Mouse (Mus musculus): Measurements from ENCODE around the gene Tcap. TPM values are rescaled to one million over a fixed set of nuclear protein-coding genes. Genes with fewer than 3 reads are reported as not detected.

Gene Tcap
- polyA plus RNA-seq, 1 experiment from 2014 or later: 0.25 TPM

GRCm38 (mm10) chr11:98418939-98419547 lies 35.4 kb downstream of the Tcap start:
- Histone ChIP-seq H3K36me3 (peaks cover 24% of the 10 kb centered on the region), H3K4me2 (replicated peaks) (no peak overlapping the region), H3K27ac (no peak overlapping the region), H3K9me3 (no peaks in the 10 kb centered on the region), H3K9ac (no peak overlapping the region), H3K27me3 (replicated peaks) (no peaks in the 10 kb centered on the region), H3K4me3 (replicated peaks) (no peak overlapping the region), H3K4me1 (replicated peaks) (peaks cover 34% of the 10 kb centered on the region)
- no peak for ATAC-seq
- 79% methylated on average over 10 of the region's 10 CpGs for WGBS

- 69% methylated on average over 7 of the region's 7 CpGs for WGBS
- Histone ChIP-seq H3K36me3 (peaks cover 34% of the 10 kb centered on the region), H3K9me3 (no peaks in the 10 kb centered on the region), H3K4me1 (replicated peaks) (peaks cover 8% of the 10 kb centered on the region), H3K4me3 (replicated peaks) (no peak overlapping the region), H3K27ac (peak overlapping the region; percentile 46), H3K4me2 (replicated peaks) (no peak overlapping the region), H3K27me3 (replicated peaks) (no peaks in the 10 kb centered on the region), H3K9ac (no peak overlapping the region)
- peak; percentile 58 for ATAC-seq
These were observed 43.0 kb downstream of the Tcap start for GRCm38 (mm10) chr11:98426592-98426991.

- H3K27me3 ChIP-seq (replicated peaks): no peaks in the 10 kb centered on the region
- peaks cover 8% of the 10 kb centered on the region for H3K4me1 ChIP-seq (replicated peaks)
- 70% methylated on average over 5 of the region's 5 CpGs for WGBS
- ATAC-seq: peak; percentile 73
- H3K36me3 ChIP-seq: peaks cover 35% of the 10 kb centered on the region
- peak overlapping the region; percentile 32; the same call in 1 of the 2 replicates for H3K27ac ChIP-seq
- H3K9ac ChIP-seq: no peak overlapping the region
- no peak overlapping the region for H3K4me3 ChIP-seq (replicated peaks)
- no peaks in the 10 kb centered on the region for H3K9me3 ChIP-seq
- H3K4me2 ChIP-seq (replicated peaks): peak overlapping the region; percentile 19; the same call in 1 of the 2 replicates
These were observed 44.8 kb downstream of the Tcap start for GRCm38 (mm10) chr11:98428436-98428835.

GRCm38 (mm10) chr11:98431743-98432502 lies 48.3 kb downstream of the Tcap start:
- 85% methylated on average over 9 of the region's 9 CpGs for WGBS
- no peak overlapping the region for H3K4me2 ChIP-seq (replicated peaks)
- no peak overlapping the region for H3K27ac ChIP-seq
- H3K9me3 ChIP-seq: no peaks in the 10 kb centered on the region
- H3K4me3 ChIP-seq (replicated peaks): no peak overlapping the region
- H3K9ac ChIP-seq: no peak overlapping the region
- no peak for ATAC-seq
- H3K27me3 ChIP-seq (replicated peaks): no peaks in the 10 kb centered on the region
- H3K4me1 ChIP-seq (replicated peaks): peaks cover 8% of the 10 kb centered on the region
- H3K36me3 ChIP-seq: peaks cover 31% of the 10 kb centered on the region

Other genes starting within 250 kb of the Tcap start
- 10.4 and 14.9 TPM in 2 replicates for gene Fbxl20, start 233.4 kb upstream of the Tcap start, polyA plus RNA-seq (2015; fragmentation: Nextera tagmentation; extraction: Ambion mirVana)
- gene Med1, start 190.5 kb upstream of the Tcap start, polyA plus RNA-seq (2015; fragmentation: Nextera tagmentation; extraction: Ambion mirVana): 53.6 and 63.0 TPM in 2 replicates
- 8.5 and 9.4 TPM in 2 replicates for gene Cdk12, start 180.8 kb upstream of the Tcap start, polyA plus RNA-seq (2015; fragmentation: Nextera tagmentation; extraction: Ambion mirVana)
- gene Neurod2, start 54.2 kb upstream of the Tcap start, polyA plus RNA-seq (2015; fragmentation: Nextera tagmentation; extraction: Ambion mirVana): 0.09 TPM in 2 replicates
- gene Ppp1r1b, start 35.4 kb upstream of the Tcap start, polyA plus RNA-seq (2015; fragmentation: Nextera tagmentation; extraction: Ambion mirVana): 52.2 and 68.9 TPM in 2 replicates
- 39.4 and 39.7 TPM in 2 replicates for gene Stard3, start 25.4 kb upstream of the Tcap start, polyA plus RNA-seq (2015; fragmentation: Nextera tagmentation; extraction: Ambion mirVana)
- 0.19 TPM in 1 of 2 replicates, not detected in the other for gene Pnmt, start 2.6 kb downstream of the Tcap start, polyA plus RNA-seq (2015; fragmentation: Nextera tagmentation; extraction: Ambion mirVana)
- gene Pgap3, start 16.7 kb downstream of the Tcap start, polyA plus RNA-seq (2015; fragmentation: Nextera tagmentation; extraction: Ambion mirVana): 15.5 and 16.7 TPM in 2 replicates
- gene Erbb2, start 28.7 kb downstream of the Tcap start, polyA plus RNA-seq (2015; fragmentation: Nextera tagmentation; extraction: Ambion mirVana): 31.9 and 35.1 TPM in 2 replicates
- 202 and 212 TPM in 2 replicates for gene Mien1, start 55.2 kb downstream of the Tcap start, polyA plus RNA-seq (2015; fragmentation: Nextera tagmentation; extraction: Ambion mirVana)
- gene Grb7, start 62.6 kb downstream of the Tcap start, polyA plus RNA-seq (2015; fragmentation: Nextera tagmentation; extraction: Ambion mirVana): 71.0 and 73.7 TPM in 2 replicates
- 0.21 and 0.24 TPM in 2 replicates for gene Ikzf3, start 162.2 kb downstream of the Tcap start, polyA plus RNA-seq (2015; fragmentation: Nextera tagmentation; extraction: Ambion mirVana)
- gene Zpbp2, start 167.3 kb downstream of the Tcap start, polyA plus RNA-seq (2015; fragmentation: Nextera tagmentation; extraction: Ambion mirVana): 0.53 and 0.60 TPM in 2 replicates
- gene Ormdl3, start 203.6 kb downstream of the Tcap start, polyA plus RNA-seq (2015; fragmentation: Nextera tagmentation; extraction: Ambion mirVana): 50.5 and 55.2 TPM in 2 replicates
- gene Lrrc3c, start 214.5 kb downstream of the Tcap start, polyA plus RNA-seq (2015; fragmentation: Nextera tagmentation; extraction: Ambion mirVana): not detected in 2 replicates
- gene Gm12355, start 241.8 kb downstream of the Tcap start, polyA plus RNA-seq (2015; fragmentation: Nextera tagmentation; extraction: Ambion mirVana): 0.99 and 1.0 TPM in 2 replicates
- gene Gsdma3, start 242.5 kb downstream of the Tcap start, polyA plus RNA-seq (2015; fragmentation: Nextera tagmentation; extraction: Ambion mirVana): not detected in 2 replicates